Mouse (Mus musculus) neural tube, embryonic 11.5 days (tissue): ENCODE data around the gene Trim28. TPM values are rescaled to one million over a fixed set of nuclear protein-coding genes. Genes with fewer than 3 reads are reported as not detected.

ENCODE experiments used
- ATAC-seq: fragments of 200-750 bp; cut with Nextera tagmentation; 2 replicates; pipeline ENCODE4 v1.8.0; 2017; ENCODE audit warnings: moderate number of reproducible peaks, mild to moderate bottlenecking, moderate TSS enrichment, moderate library complexity; ENCODE audit not compliant: insufficient read depth, low FRiP score, low TSS enrichment
- DNase-seq: peaks from one replicate; pipeline ENCODE4 v3.0.0-alpha.2; 2015; ENCODE audit warnings: low spot score
- H3K27ac ChIP-seq: fragments of 300-500 bp; sonication (generic); 2 replicates; pipeline ENCODE4 v1.5.1; 2014; ENCODE audit warnings: low read depth, mild to moderate bottlenecking, low read length
- H3K27me3 ChIP-seq: fragments of 300-500 bp; sonication (generic); 2 replicates; pipeline ENCODE4 v1.6.1; 2014; ENCODE audit warnings: mild to moderate bottlenecking, low read length, mixed read lengths; ENCODE audit not compliant: control insufficient read depth, insufficient read depth
- H3K36me3 ChIP-seq: fragments of 300-500 bp; sonication (generic); 2 replicates; pipeline ENCODE4 v1.6.1; 2014; ENCODE audit warnings: mild to moderate bottlenecking, low read length, moderate library complexity, mixed read lengths; ENCODE audit not compliant: control insufficient read depth, insufficient read depth
- H3K4me1 ChIP-seq: fragments of 300-500 bp; sonication (generic); 2 replicates; pipeline ENCODE4 v1.6.1; 2014; ENCODE audit warnings: low read length, mixed read lengths; ENCODE audit not compliant: control insufficient read depth, insufficient read depth
- H3K4me2 ChIP-seq: fragments of 300-500 bp; sonication (generic); 2 replicates; pipeline ENCODE4 v1.6.1; 2014; ENCODE audit warnings: low read depth, mild to moderate bottlenecking, moderate library complexity
- H3K4me3 ChIP-seq: fragments of 300-500 bp; sonication (generic); 2 replicates; pipeline ENCODE4 v1.5.1; 2014; ENCODE audit warnings: low read depth, low read length
- H3K9ac ChIP-seq: fragments of 300-500 bp; sonication (generic); 2 replicates; pipeline ENCODE4 v1.6.1; 2014; ENCODE audit warnings: mild to moderate bottlenecking, low read length
- H3K9me3 ChIP-seq: fragments of 300-500 bp; sonication (generic); 2 replicates; pipeline ENCODE4 v1.6.1; 2016; ENCODE audit warnings: low read length; ENCODE audit not compliant: control insufficient read depth
- WGBS: fragments of 180-500 bp; shearing (Covaris S2); extraction: QIAGEN DNeasy Blood & Tissue Kit; methylation state at CpG from one replicate; pipeline ENCODE4 v1.1.7; 2014; 5-methylcytosine and 5-hydroxymethylcytosine counted together
- polyA plus RNA-seq: library from polyadenylated mRNA; unstranded; fragments of >200 nt; fragmentation: Nextera tagmentation; extraction: Ambion mirVana; gene quantifications from 2 replicates; pipeline ENCODE4 v1.2.1, GENCODE M21; 2014

The Trim28 gene
- polyA plus RNA-seq, 1 experiment from 2014 or later, result 523 TPM

DNA sequence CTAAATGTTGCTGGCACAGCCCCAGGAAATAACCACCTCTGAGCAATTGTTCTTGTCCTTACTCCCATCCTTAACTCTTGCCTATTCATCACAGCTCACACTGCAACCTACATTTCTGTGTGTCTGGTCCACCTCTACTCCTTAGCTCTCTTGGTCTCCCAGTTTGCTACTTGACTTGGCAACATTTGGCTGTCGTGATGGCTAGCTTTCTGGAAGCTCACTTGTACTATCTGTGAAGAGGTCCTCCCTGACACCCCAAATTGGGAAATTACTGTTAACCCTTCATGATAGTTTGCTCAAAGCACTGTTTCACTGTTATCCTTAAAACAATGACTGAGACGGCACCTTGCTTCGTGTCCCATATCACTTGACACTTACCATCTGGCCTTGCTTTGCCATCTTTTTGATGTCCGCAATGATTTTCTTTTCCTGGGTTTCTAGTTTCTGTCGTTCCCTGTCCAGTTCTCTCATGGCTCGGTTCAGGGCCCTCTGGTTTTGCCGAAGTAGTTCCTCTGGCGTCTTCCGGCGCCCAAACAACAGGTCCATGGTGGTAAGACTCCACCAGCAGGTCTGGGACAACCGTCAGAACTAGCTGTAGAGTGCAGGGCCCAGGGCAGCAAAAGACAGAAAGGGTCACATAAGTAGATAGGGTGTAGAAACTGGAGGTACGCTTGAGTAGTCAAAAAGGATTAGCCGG lies 34.7 kb downstream of the Trim28 start:
- Histone ChIP-seq H3K4me2 (peak overlapping the region; percentile 79), H3K27me3 (no peaks in the 10 kb centered on the region), H3K36me3 (peaks cover 33% of the 10 kb centered on the region), H3K27ac (peak overlapping the region; percentile 88), H3K9ac (peak overlapping the region; percentile 69), H3K4me1 (peaks cover 14% of the 10 kb centered on the region), H3K4me3 (peak overlapping the region; percentile 56), H3K9me3 (no peaks in the 10 kb centered on the region)
- DNase-seq, result no peak
- 52% methylated on average over 13 of the region's 13 CpGs for WGBS
- ATAC-seq, result no peak

DNA sequence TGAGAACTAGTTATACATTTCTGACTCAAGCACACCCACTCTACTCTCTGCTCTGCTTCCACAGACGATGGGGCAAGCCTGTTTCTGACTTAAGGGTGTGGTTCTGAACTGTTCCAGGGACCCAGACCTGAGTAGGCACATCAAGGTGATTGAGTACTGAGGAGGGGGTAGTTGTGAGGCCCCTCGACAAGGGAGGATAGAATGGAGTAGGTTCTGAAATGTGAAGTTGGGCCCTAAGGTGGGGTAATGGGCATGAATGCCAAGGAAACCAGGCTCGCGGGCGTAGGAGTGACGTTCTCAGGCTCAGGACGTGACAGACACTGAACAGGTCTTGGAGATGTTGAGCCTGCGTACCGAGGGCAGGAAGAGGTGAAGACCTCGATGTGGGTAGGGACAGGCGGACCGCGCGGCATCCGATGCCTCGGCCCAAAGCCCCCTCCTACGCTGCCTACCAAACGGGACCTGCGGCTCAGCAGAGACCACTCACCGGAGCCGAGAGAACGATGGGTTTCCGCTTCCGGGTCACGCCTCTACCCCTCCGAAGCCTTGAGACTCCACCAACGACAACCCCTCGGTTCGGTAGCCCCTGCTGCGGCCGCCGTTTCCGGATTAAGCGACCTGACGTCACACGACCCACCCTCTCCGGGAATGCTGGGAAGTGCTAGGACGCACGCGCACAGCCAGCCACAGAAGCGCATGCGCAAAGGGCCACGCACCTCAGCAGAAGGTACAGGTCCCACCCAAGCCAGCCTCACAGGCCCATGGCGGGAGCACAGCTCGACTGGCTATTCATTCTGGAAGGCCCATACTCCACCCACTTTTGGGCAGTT lies 35.4 kb downstream of the Trim28 start, which contains the start of gene Chmp2a:
TSS of gene Chmp2a (minus strand) at position 660 of the 830 bp plus-strand sequence.
- DNase-seq, result peak; percentile 96
- WGBS, result under 1% methylated on average over 45 of the region's 45 CpGs
- ATAC-seq, result peak; percentile 69
- peak within 1 kb of the TSS; percentile 56 for H3K4me3 ChIP-seq
- H3K9ac ChIP-seq, result peak within 1 kb of the TSS; percentile 69
- no peaks in the 10 kb centered on the region for H3K9me3 ChIP-seq
- H3K4me2 ChIP-seq, result peak within 1 kb of the TSS; percentile 79
- peaks cover 25% of the 10 kb centered on the region for H3K36me3 ChIP-seq
- H3K27me3 ChIP-seq, result no peaks in the 10 kb centered on the region
- H3K27ac ChIP-seq, result peak within 1 kb of the TSS; percentile 88
- H3K4me1 ChIP-seq, result peaks cover 19% of the 10 kb centered on the region

DNA sequence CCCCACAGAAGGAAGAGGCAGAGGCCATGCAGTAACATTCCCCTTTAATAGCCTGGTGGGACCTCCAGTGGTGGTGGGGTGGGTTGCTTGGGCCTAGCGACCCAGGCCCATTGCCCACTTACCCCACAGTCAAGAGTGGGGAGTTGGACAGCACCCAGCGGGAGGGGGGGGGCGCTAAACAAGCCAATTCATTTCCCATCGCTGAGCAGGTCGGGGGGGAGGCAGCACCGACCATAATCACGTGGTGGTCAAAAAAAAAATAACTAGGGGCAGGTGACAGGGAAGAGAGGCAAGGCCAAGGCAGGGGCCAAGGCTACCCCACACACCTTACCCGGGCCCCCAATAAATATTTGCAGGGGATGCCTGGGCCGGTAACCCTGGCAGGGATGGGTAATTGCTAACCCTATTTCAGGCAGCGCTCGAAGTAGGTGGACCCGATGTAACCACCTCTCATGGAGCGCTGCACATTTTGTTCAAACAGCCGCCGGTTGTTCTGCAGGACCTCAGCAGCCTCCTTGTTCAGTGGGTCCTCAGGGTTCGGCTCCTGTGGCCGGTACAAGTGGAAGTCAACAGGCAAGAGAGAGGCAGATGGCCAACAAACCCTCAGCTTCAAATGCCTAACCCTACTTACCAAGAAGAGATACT lies 36.4 kb downstream of the Trim28 start:
- Histone ChIP-seq H3K36me3 (peaks cover 15% of the 10 kb centered on the region), H3K4me3 (peak overlapping the region; percentile 56; the same call in 1 of the 2 replicates), H3K27ac (peak overlapping the region; percentile 88; the same call in 1 of the 2 replicates), H3K4me2 (peak overlapping the region; percentile 79; the same call in 1 of the 2 replicates), H3K9ac (no peak overlapping the region), H3K9me3 (no peaks in the 10 kb centered on the region), H3K4me1 (peaks cover 19% of the 10 kb centered on the region), H3K27me3 (no peaks in the 10 kb centered on the region)
- 90% methylated on average over 17 of the region's 17 CpGs for WGBS
- no peak; the same call in 1 of the 2 replicates for ATAC-seq
- DNase-seq, result no peak

DNA sequence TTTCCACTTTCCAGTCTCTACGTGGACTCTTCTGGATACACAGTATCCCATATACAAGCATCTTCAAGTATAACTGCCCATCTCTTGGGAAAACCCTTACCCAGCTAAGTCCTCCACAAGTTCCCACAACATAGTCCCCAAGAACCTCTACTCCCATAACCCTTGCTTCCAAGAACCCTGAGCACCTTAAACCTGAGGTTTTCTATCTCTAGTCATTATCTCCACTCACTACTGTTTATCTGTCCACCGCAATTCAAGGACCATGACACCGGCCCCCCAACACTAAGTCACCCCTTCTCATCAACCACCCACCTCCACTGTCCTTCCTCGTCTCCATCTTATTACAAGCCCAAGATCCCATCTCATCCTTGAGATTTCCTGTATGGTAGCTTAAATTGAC lies 37.9 kb downstream of the Trim28 start:
- ATAC-seq (no peak), DNase-seq (no peak)
- H3K36me3 ChIP-seq, result peaks cover 8% of the 10 kb centered on the region
- peak overlapping the region; percentile 86 for H3K9ac ChIP-seq
- peak overlapping the region; percentile 78 for H3K4me3 ChIP-seq
- WGBS, result 58% methylated on average over 4 of the region's 4 CpGs
- no peaks in the 10 kb centered on the region for H3K9me3 ChIP-seq
- H3K27me3 ChIP-seq, result 0 out of 2 replicates have a peak, but pooled peaks cover 8% of the 10 kb centered on the region
- peak overlapping the region; percentile 71 for H3K4me2 ChIP-seq
- H3K27ac ChIP-seq, result no peak overlapping the region; the same call in 1 of the 2 replicates
- peaks cover 19% of the 10 kb centered on the region for H3K4me1 ChIP-seq

DNA sequence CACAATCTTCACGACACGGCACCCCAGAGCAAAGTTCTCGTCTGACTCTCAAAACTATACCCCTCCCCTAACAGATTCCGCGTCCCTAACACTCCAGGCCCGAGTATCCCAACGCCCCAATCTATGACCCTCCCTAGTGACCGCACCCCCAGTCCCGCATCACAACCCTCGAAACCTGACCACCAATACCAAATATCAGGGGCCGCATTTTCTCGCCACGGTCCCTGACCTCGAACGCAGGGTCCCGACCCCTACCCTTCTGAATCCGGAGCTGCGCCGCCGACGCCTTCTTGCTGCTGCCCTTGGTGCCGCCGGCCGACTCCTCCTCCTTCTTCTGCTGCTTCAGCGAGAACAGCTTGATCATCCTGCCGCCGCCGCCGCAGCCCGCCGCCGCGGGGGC lies 38.5 kb downstream of the Trim28 start:
- no peaks in the 10 kb centered on the region for H3K9me3 ChIP-seq
- H3K4me1 ChIP-seq, result peaks cover 19% of the 10 kb centered on the region
- peak overlapping the region; percentile 78 for H3K4me3 ChIP-seq
- DNase-seq (peak; percentile 37), ATAC-seq (0 out of 2 replicates have a peak, but pooled peaks have one; percentile 2)
- WGBS, result 2% methylated on average over 29 of the region's 33 CpGs
- H3K27me3 ChIP-seq, result peaks cover 10% of the 10 kb centered on the region
- H3K36me3 ChIP-seq, result peaks cover 8% of the 10 kb centered on the region
- H3K4me2 ChIP-seq, result peak overlapping the region; percentile 71
- peak overlapping the region; percentile 86 for H3K9ac ChIP-seq
- peak overlapping the region; percentile 97 for H3K27ac ChIP-seq

DNA sequence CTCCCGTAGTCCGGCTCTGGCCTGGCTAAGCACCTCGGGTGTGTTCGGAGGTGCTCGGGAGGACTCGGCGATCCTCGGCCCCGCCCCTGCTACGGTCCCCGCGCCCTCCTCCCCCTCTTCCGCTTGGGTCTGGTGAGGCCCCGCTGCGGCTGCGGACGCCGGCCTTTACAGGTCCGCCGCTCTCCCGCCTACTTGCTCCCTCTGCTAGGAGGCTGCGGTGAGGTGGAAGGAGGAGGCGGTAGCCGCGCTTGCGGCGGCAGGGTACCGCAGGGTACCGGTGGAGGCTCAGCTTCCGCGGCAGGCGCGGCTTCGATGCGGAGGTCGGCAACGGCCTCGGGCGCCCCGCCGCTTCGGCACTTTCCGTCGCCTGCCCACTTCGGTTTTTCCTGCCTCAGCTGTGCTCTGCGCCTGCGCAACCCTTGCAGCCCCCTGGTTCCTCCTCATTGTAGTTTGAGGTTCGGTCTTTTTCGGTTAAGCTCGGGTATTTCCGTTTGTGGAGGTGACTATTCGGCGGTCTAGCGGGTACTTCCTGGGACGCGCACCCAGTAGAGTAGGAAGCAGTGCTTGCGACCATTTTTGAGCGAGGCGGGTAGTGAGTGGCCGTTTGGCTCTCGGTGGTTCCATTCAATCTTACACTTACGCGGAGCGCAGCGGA lies 39.1 kb downstream of the Trim28 start, which contains the start of gene Ube2m:
TSS of gene Ube2m (minus strand) at position 375 of the 655 bp plus-strand sequence.
- Histone ChIP-seq H3K9me3 (no peaks in the 10 kb centered on the region; the same call in 1 of the 2 replicates), H3K9ac (peak within 1 kb of the TSS; percentile 86), H3K36me3 (peaks cover 8% of the 10 kb centered on the region), H3K27ac (peak within 1 kb of the TSS; percentile 97), H3K4me2 (peak within 1 kb of the TSS; percentile 71), H3K4me3 (peak within 1 kb of the TSS; percentile 78), H3K4me1 (peaks cover 19% of the 10 kb centered on the region), H3K27me3 (peaks cover 16% of the 10 kb centered on the region)
- peak; percentile 92 for ATAC-seq
- WGBS, result under 1% methylated on average over 52 of the region's 65 CpGs
- DNase-seq, result peak; percentile 98

DNA sequence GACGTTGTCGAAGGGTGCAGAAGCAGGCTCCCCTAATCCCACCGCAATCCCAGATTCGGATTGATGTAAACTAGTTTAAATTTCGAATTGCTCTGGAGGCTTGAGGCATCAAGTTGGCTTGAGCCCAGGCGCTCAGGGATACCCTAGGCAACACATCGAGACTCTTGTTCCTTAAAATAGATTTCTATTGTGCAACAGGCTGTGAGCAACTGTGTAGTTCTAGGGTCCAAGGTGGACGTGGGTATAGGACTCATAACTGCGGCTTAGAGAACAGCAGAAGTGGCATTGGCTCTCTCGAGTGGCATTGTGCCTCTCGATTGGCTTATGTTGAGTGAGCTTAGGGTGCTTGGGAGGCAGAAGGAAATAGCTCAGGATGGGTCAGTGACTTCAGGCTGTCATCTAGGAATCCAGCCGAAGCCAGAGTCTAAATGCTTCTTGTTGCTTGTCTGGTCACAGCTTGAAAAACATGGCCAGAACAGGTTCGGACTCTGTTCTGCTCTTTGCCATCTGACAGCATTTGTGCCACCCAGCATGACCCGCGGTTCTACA lies 39.8 kb downstream of the Trim28 start:
- peak overlapping the region; percentile 78 for H3K4me3 ChIP-seq
- H3K27ac ChIP-seq, result peak overlapping the region; percentile 97
- peaks cover 8% of the 10 kb centered on the region for H3K36me3 ChIP-seq
- peak overlapping the region; percentile 71 for H3K4me2 ChIP-seq
- DNase-seq (no peak), ATAC-seq (no peak)
- H3K9ac ChIP-seq, result peak overlapping the region; percentile 86
- peaks cover 23% of the 10 kb centered on the region for H3K27me3 ChIP-seq
- no peaks in the 10 kb centered on the region; the same call in 1 of the 2 replicates for H3K9me3 ChIP-seq
- H3K4me1 ChIP-seq, result peaks cover 15% of the 10 kb centered on the region
- 28% methylated on average over 15 of the region's 15 CpGs for WGBS
